Mouse (Mus musculus) layer of hippocampus, postnatal 36 days (tissue): ENCODE measurements around the gene Grip1. TPM values are rescaled to one million over a fixed set of nuclear protein-coding genes. Genes with fewer than 3 reads are reported as not detected.
"Not testable (repeated sequence)": the region's sequence is repeated elsewhere in the genome, so short reads cannot be mapped to it uniquely, and the experiment has no call there.

Experiments used
- DNase-seq, 2 experiments: peaks; one replicate each; pipeline ENCODE4 v3.0.0; 2022
- total RNA-seq, 2 experiments: library from RNA; stranded (reverse); gene quantifications; 2 replicates each; pipeline ENCODE4 v1.2.3; 2021

Gene Grip1
- total RNA-seq, 2 experiments from 2014 or later = 28.4 to 29.0 TPM

DNA sequence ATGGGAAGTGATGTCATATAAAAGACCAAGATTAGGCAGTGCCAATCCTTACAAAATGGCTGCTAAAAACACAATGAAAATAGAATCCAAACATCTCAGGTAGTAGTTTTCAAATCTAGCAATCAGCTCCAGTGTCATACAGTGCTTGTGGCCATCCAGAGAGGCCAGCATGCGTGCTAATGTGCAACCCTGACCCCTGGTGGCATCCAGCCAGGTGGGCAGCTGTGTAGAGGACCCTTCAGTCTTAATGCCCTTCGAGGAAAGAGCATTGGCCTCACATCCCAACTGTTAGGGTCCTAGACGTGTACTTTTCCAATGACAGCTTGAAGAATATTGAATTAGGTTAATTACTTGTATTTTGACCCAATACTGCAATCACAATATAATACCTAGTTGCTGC, 624.2 kb downstream of the Grip1 start:
- no peak for DNase-seq

- DNase-seq = no peak
Measured at GRCm38 (mm10) chr10:120092548-120092947, 638.9 kb downstream of the Grip1 start.

- DNase-seq = no peak
Measured at GRCm38 (mm10) chr10:120095136-120095535, 641.5 kb downstream of the Grip1 start.

- no peak for DNase-seq
Measured at GRCm38 (mm10) chr10:120095716-120096115, 642.1 kb downstream of the Grip1 start.

- no peak for DNase-seq
Measured at GRCm38 (mm10) chr10:120097564-120097963, 643.9 kb downstream of the Grip1 start.

DNA sequence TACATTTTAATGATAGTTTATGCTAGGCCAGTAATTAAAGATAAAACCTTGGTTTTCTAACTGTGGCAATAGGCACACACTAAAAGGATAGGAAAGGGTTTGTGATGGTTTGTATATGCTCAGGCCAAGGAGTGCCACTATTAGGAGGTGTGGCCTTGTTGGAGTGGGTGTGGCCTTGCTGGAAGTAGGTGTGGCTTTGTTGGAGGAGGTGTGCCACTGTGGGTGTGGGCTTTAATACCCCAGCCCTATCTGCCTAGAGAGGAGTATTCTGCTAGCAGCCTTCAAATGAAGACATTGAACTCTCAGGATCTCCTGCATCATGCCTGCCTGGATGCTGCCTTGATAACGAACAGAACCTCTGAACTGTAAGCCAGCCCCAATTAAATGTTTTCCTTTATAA, 647.2 kb downstream of the Grip1 start:
- DNase-seq = no peak

GRCm38 (mm10) chr10:120111691-120112319, 658.2 kb downstream of the Grip1 start:
- no peak for DNase-seq

- DNase-seq = peak; percentile 93 to 94
Measured at GRCm38 (mm10) chr10:120112507-120113396, 659.1 kb downstream of the Grip1 start, which contains the start of gene Helb. Gene Helb (minus strand): TSS chr10:120112987.

DNA sequence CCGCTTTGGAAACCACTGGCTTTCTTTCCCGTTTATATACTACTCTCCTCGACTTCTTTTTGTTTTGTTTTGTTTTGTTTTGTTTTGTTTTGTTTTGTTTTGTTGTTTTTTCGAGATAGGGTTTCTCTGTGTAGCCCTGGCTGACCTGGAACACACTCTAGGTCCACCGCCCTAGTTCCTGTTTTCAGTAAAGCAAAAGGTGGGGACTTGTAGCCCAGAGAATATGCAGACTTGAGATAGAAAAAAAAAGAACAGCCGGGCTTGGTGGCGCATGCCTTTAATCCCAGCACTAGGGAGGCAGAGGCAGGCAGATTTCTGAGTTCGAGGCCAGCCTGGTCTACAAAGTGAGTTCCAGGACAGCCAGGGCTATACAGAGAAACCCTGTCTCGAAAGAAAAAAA, 659.9 kb downstream of the Grip1 start:
- not testable (repeated sequence) for DNase-seq

DNA sequence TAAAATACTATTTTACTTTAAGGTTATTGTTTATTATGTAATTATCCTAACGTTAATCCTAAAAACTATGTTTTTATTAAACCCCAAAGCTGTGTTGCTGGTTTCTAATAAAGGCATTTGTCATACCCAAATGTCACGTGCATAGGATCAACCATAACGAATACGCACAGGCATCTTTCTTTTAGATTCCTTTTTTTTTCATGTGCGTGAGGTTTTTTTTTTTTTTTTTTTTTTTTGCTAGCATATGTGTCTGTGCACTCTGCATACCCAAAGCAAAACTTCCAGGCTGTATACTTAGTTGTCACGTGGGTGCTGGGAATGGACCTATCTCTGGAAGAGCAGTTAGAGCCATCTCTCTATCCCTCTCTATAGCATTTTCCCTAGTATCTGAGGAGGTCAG, 660.4 kb downstream of the Grip1 start:
- no peak for DNase-seq

DNA sequence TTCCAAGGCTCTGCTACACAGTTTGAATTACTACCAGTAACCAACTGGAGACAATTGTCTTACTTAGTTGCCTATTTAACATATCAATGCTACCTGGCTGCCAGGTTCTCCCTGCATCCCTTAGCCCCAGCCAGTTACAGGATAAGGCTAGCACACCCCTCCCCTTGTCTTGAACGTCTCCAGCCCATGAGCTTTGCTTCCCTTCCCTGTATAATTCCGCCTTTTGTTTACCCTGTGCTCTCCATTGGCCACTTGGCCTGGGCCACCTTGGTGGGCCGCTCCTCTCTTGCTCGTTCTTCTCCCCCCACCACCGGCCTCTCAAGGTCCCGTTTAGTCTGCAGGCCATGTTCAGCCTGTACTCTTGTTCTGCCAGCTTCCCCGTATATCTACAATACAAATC, 660.9 kb downstream of the Grip1 start:
- no peak for DNase-seq

DNA sequence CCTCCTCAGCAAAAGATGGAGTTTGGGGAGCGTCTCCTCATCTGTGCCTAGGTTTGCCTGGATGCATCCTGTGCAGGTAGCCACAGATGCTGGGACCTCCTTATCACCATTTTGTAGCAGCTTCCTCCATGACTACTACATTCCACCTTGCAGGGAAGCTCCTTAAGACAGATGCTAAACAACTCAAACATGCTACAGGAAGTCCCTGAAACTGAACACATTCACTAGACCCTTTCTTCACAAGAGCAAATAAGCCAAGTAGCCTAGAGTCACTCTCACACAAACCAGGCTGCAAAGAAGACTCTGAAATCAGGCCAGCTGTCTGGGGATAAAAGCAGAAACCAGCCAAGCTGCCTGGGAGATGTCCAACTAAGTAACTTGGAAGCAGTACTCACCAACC, 661.6 kb downstream of the Grip1 start:
- no peak for DNase-seq

DNA sequence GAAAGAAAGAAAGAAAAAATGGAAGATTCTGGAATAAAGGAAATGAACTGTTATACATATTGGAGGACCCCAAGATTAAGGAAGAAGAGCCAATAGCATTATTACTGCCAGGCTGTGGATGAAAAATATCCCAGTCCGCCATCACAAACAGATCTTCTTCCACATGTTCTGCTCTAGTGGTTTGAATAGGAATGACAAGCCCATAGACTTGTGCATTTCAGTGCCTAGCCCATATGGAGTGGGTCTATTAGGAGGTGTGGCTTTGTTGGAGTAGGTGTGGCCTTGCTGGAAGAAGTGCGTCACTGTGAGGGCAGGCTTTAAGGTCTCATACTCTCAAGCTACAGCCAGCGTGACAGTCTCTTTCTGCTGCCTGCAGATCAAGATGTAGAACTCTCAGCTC, 670.1 kb downstream of the Grip1 start:
- no peak for DNase-seq

- peak; percentile 77 to 84 for DNase-seq
Measured at GRCm38 (mm10) chr10:120124801-120125464, 671.3 kb downstream of the Grip1 start.

- DNase-seq = no peak
Measured at GRCm38 (mm10) chr10:120125465-120125857, 671.8 kb downstream of the Grip1 start.

GRCm38 (mm10) chr10:120128601-120129277, 675.1 kb downstream of the Grip1 start:
- no peak for DNase-seq

GRCm38 (mm10) chr10:120130621-120131020, 677.0 kb downstream of the Grip1 start:
- peak; percentile 36 to 40 for DNase-seq

GRCm38 (mm10) chr10:120133697-120134096, 680.1 kb downstream of the Grip1 start:
- no peak for DNase-seq

GRCm38 (mm10) chr10:120136020-120136562, 682.5 kb downstream of the Grip1 start:
- no peak for DNase-seq
